Mouse (Mus musculus) neutrophil, adult 59 days (primary cell): ENCODE results near the gene Rb1. TPM values are rescaled to one million over a fixed set of nuclear protein-coding genes. Genes with fewer than 3 reads are reported as not detected.

Source experiments
- total RNA-seq, 2 experiments: library from RNA; stranded (reverse); gene quantifications; 1 replicate in 1 of 2; 2 replicates in 1 of 2; pipeline ENCODE4 v1.2.4; 2023

The Rb1 gene
- 10 to 100 TPM; 58.1 to 58.8 TPM for total RNA-seq

DNA sequence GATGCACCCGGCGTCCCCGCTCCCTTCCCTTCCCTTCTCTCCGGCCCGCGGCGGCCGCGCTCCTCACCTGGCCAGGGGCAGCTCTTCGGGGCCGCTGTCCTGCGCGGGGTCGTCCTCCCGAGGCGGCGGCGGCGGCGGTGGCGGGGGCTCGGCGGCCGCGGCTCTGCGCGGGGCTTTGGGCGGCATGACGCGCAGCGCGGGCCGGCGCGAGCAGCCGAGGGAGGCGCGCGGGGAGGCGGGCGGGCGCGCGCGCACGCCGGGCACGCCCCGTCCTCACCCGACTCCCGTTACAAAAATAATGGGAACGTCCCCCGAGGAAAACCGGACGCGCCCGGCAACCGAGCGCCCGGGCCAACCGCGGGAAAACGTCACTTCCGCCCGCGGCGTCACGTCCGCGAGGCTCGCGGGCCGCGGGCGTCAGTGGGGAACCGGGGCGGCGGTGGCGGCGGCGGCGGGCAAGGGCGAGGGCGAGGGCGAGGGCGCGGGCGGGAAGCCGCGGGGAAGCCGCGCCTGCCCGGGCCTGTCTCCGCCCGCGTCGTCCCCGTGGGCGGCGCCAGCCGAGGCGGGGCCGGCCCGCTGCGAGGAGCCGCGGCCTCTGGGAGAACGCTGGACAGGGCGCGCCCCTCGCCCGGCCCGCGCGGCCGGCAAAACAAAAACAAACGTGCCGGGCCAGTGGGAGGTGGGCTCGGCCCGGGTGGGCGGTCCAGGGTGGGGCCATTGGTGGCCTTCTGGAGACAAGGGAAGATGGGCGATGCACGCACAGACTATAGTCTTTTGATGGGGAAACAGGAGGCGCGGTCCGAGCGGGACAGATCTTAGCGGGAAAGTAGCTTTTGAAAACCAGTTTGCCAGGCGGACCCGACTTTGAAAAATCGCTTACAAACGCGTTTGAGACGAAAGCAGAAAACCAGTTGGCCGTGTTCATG, at the start of gene Rb1:
Rb1 (minus strand) TSS at position 367 of the 926 bp plus-strand sequence.

DNA sequence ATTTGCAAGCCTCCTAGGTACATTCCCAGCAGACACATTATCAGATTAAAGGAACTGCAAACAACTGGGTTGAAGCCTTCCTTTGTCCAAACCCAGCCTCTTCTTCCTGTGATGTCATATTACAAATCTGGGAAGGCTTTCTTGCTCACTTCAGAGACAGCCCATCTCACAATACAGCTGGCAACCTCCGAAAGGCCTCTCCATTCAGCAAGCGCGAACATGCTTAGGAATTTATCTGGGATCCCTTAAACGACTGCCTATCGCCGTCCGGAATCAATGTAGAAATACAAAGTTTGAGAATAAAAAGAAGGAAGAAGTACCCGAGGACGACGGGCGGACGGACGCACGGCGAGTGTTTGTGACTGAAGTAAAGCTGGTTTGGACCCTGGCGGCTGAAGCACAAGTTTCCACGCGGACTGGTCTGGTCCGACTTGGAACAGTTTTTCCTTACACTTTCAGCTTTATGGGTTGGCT, 87.7 kb downstream of the Rb1 start, which contains the start of gene Lpar6:
Lpar6 (plus strand) TSS at position 48 of the 474 bp plus-strand sequence.

Other genes starting within 250 kb of the Rb1 start
- gene Rcbtb2, start 202.8 kb downstream of the Rb1 start, total RNA-seq, result 10 to 100 TPM; 30.1 to 35.1 TPM
- gene Lpar6, start 87.9 kb downstream of the Rb1 start, total RNA-seq, result 10 to 100 TPM; 15.9 to 21.9 TPM
- 1,000 to 10,000 TPM; 1,089 to 1,123 TPM for gene Itm2b, start 59.5 kb upstream of the Rb1 start, total RNA-seq
- gene Med4, start 184.2 kb upstream of the Rb1 start, total RNA-seq, result 10 to 100 TPM; 27.6 to 29.8 TPM
- 10 to 100 TPM; 28.8 to 32.1 TPM for gene Sucla2, start 199.5 kb upstream of the Rb1 start, total RNA-seq
- 1 to 10 TPM; 3.7 to 4.5 TPM for gene Nudt15, start 222.4 kb upstream of the Rb1 start, total RNA-seq